Mouse (Mus musculus): Measurements from ENCODE around the gene Zfp553. TPM values are rescaled to one million over a fixed set of nuclear protein-coding genes. Genes with fewer than 3 reads are reported as not detected.

Gene Zfp553
- polyA plus RNA-seq, 1 experiment from 2014 or later: 25.3 TPM

DNA sequence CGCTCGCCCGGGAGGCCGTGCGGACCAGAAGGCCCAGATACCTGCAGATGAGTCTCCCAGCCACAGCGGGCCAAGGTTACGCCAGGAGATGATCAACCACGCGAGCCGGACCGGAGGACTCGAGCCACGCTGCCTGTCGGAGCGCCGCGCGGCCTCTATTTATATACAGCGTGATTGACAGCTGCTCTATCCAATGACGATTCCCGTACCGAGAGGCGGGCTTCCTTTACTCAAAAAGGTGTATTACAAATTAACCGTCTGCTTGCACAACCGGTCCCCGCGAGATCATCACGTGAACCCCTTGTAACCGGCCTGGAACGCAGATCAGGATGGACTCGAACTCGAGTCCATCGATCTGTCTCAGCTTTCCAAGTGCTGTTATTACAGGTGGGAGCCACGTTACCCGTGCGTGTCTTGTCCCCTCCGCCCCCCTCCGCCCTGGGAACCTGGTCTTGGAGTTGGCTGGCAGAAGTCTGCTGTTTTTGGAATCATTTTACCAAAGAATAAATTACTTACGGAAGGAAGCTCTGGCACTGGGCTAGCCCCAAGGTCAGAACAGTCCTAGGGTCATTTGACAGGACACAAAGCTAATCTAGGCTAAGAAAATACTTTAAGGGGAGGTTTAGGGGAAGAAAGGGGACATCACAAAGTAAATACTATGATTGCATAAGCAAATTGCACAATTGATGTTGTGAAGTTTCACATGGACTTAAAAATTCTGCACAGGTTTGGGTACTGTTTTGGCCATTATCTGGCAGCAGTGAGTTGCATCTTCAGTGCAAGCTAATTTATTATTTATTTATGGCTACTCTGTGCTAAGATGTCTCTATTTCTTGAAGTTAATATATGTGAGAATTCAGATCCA is 41.3 kb downstream of the Zfp553 start, which contains the start of gene Sephs2:
Sephs2 (minus strand) TSS at position 131 of the 865 bp plus-strand sequence.
- H3K4me1 ChIP-seq (replicated peaks): peaks cover 12% of the 10 kb centered on the region
- no peaks in the 10 kb centered on the region for H3K27me3 ChIP-seq (replicated peaks)
- H3K27ac ChIP-seq (ENCODE audit: poor library complexity, severe bottlenecking): peak within 1 kb of the TSS; percentile 74
- peak; percentile 93 for ATAC-seq (ENCODE audit: insufficient number of reproducible peaks, low FRiP score)
- H3K9me3 ChIP-seq (replicated peaks): 0 out of 2 replicates have a peak, but pooled peaks cover under 1% of the 10 kb centered on the region
- H3K4me2 ChIP-seq: peak within 1 kb of the TSS; percentile 74
- H3K36me3 ChIP-seq: peaks cover 28% of the 10 kb centered on the region
- H3K4me3 ChIP-seq: peak within 1 kb of the TSS; percentile 79
- H3K9ac ChIP-seq: peak within 1 kb of the TSS; percentile 92
- WGBS: 3% methylated on average over 39 of the region's 39 CpGs

DNA sequence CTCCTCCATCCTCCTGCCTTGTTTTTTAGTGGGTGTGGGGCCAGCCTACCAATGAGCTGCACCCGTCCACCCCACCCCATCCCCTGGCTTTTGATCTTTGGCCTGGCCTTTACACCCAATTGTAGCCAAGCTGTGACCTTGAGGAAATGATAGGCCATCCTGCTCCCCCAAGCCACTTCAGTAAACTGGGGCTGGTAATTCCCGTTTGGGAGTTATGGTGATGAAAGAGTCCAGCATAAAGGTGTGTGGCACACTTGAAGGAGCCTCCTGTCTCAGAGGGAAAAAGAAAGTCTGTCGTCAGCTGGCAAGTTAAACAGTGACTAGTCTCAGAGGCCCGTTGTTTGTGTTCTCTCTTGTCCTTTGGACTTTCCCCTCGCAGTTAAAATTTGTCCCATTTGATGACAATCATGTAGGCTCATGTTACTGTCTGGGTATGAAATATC is 43.7 kb downstream of the Zfp553 start:
- H3K9ac ChIP-seq: no peak overlapping the region
- H3K4me1 ChIP-seq (replicated peaks): peaks cover 22% of the 10 kb centered on the region
- no peaks in the 10 kb centered on the region for H3K9me3 ChIP-seq (replicated peaks)
- H3K4me2 ChIP-seq: no peak overlapping the region
- no peak overlapping the region for H3K4me3 ChIP-seq
- H3K27ac ChIP-seq (ENCODE audit: poor library complexity, severe bottlenecking): no peak overlapping the region
- H3K36me3 ChIP-seq: peaks cover 8% of the 10 kb centered on the region
- ATAC-seq (ENCODE audit: insufficient number of reproducible peaks, low FRiP score): no peak
- H3K27me3 ChIP-seq (replicated peaks): no peaks in the 10 kb centered on the region
- 71% methylated on average over 5 of the region's 5 CpGs for WGBS

DNA sequence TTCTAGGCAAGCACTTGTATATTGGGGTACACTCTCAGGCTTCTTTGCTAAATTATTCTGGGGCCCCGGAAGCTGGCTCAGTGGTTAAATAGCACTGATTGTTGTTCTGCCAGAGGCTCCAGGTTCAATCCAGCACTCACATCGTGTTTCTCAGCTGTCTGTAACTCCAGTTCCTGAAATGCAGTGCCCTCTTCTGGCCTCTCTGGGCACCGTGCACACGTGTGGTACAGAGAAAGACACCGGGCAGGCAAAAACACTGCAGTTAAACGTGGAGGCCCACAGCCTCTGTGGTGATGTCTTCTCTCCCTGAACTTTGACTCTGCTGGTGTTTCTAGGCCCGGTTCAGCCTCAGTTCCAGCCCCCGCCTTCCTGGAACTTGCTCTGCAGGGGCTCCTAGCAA is 45.5 kb downstream of the Zfp553 start:
- Histone ChIP-seq H3K27ac (ENCODE audit: poor library complexity, severe bottlenecking) (no peak overlapping the region), H3K4me3 (no peak overlapping the region), H3K27me3 (replicated peaks) (no peaks in the 10 kb centered on the region), H3K4me1 (replicated peaks) (peaks cover 11% of the 10 kb centered on the region; the same call in 1 of the 2 replicates), H3K36me3 (no peaks in the 10 kb centered on the region), H3K4me2 (no peak overlapping the region), H3K9ac (no peak overlapping the region), H3K9me3 (replicated peaks) (no peaks in the 10 kb centered on the region)
- no peak for ATAC-seq (ENCODE audit: insufficient number of reproducible peaks, low FRiP score)
- 22% methylated on average over 8 of the region's 8 CpGs for WGBS

GRCm38 (mm10) chr7:127280092-127280491 is 47.2 kb downstream of the Zfp553 start:
- no peak overlapping the region for H3K27ac ChIP-seq (ENCODE audit: poor library complexity, severe bottlenecking)
- no peak overlapping the region for H3K4me2 ChIP-seq
- H3K9ac ChIP-seq: no peak overlapping the region
- no peak overlapping the region for H3K4me3 ChIP-seq
- ATAC-seq (ENCODE audit: insufficient number of reproducible peaks, low FRiP score): no peak
- H3K4me1 ChIP-seq (replicated peaks): peaks cover 10% of the 10 kb centered on the region; the same call in 1 of the 2 replicates
- WGBS: 45% methylated on average over 3 of the region's 3 CpGs
- no peaks in the 10 kb centered on the region for H3K9me3 ChIP-seq (replicated peaks)
- H3K36me3 ChIP-seq: no peaks in the 10 kb centered on the region
- no peaks in the 10 kb centered on the region for H3K27me3 ChIP-seq (replicated peaks)

DNA sequence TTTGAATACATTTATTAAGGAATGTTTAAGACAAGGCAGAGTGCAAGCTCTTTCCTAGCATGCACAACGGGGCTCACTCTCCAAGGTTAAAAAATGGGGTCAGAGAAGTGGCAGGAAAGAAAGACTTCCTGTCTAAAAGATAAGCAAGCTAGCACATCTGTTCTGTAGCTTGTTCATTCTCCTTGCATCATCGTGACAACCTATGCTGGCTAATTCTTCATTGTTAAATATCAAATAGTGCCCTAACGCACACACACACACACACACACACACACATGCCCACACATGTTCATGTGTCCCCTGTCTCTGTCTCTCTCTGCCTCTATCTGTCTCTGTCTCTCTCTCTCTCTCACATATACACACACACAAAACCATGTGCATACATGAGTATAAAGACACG is 48.3 kb downstream of the Zfp553 start:
- Histone ChIP-seq H3K9me3 (replicated peaks) (no peaks in the 10 kb centered on the region), H3K27me3 (replicated peaks) (no peaks in the 10 kb centered on the region), H3K27ac (ENCODE audit: poor library complexity, severe bottlenecking) (peak overlapping the region; percentile 4; the same call in 1 of the 2 replicates), H3K4me1 (replicated peaks) (peaks cover 10% of the 10 kb centered on the region; the same call in 1 of the 2 replicates), H3K4me2 (no peak overlapping the region), H3K4me3 (no peak overlapping the region), H3K9ac (no peak overlapping the region), H3K36me3 (no peaks in the 10 kb centered on the region)
- WGBS: 41% methylated on average over 4 of the region's 4 CpGs
- no peak for ATAC-seq (ENCODE audit: insufficient number of reproducible peaks, low FRiP score)

DNA sequence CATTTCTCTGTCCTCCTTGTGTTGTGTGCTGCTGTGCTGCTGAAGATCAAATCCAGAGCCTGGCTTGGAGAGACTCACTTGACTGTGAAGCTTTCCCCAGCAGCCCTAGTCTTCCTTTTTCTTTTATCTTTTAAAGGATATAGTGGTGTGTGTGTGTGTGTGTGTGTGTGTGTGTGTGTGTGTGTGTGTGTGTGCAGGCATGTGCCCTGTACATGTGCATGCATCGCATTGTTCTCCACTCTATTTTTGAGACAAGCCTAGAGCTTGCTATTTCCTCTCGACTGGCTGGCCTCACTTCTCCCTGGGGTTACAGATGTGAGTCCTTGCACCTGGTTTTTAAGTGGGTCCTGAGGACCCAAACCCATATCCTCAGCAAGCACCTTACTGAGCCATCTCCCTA is 49.3 kb downstream of the Zfp553 start:
- Histone ChIP-seq H3K4me3 (no peak overlapping the region), H3K9me3 (replicated peaks) (peaks cover 7% of the 10 kb centered on the region; the same call in 1 of the 2 replicates), H3K4me2 (no peak overlapping the region), H3K36me3 (no peaks in the 10 kb centered on the region), H3K4me1 (replicated peaks) (peaks cover 10% of the 10 kb centered on the region; the same call in 1 of the 2 replicates), H3K27ac (ENCODE audit: poor library complexity, severe bottlenecking) (no peak overlapping the region), H3K9ac (no peak overlapping the region), H3K27me3 (replicated peaks) (no peaks in the 10 kb centered on the region)
- ATAC-seq (ENCODE audit: insufficient number of reproducible peaks, low FRiP score): no peak
- WGBS: 86% methylated on average over 2 of the region's 2 CpGs

DNA sequence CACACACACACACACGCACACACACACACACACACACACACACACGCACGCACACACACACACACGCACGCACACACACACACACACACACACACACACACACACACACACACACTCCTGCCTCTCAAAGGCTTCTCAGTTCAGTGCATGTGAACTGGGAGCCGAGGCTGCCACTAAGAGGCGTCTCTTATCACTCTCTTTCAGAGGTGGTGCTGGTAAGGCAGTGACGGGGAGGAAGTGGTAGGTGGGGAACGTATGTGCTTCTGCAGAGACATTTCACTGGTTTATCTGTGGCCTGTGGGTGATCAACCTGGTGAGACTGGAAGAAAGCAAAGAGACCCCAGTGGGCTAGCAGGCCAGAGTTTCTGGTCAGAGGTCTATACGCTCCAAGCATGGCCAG is 52.3 kb downstream of the Zfp553 start:
- no peak for ATAC-seq (ENCODE audit: insufficient number of reproducible peaks, low FRiP score)
- 0 out of 2 replicates have a peak, but pooled peaks cover 3% of the 10 kb centered on the region for H3K4me1 ChIP-seq (replicated peaks)
- no peak overlapping the region for H3K4me2 ChIP-seq
- no peaks in the 10 kb centered on the region for H3K36me3 ChIP-seq
- no peak overlapping the region for H3K27ac ChIP-seq (ENCODE audit: poor library complexity, severe bottlenecking)
- no peak overlapping the region for H3K9ac ChIP-seq
- WGBS: 33% methylated on average over 6 of the region's 10 CpGs
- H3K27me3 ChIP-seq (replicated peaks): no peaks in the 10 kb centered on the region
- H3K4me3 ChIP-seq: no peak overlapping the region
- peaks cover 20% of the 10 kb centered on the region for H3K9me3 ChIP-seq (replicated peaks)

Other genes starting within 250 kb of the Zfp553 start
- 12.0 TPM in 2 replicates for gene Mvp, start 218.4 kb upstream of the Zfp553 start, polyA plus RNA-seq (2016; fragmentation: Nextera tagmentation; extraction: Ambion mirVana)
- not detected in 2 replicates for gene Pagr1b, start 216.6 kb upstream of the Zfp553 start, polyA plus RNA-seq (2016; fragmentation: Nextera tagmentation; extraction: Ambion mirVana)
- gene Pagr1a, start 215.7 kb upstream of the Zfp553 start, polyA plus RNA-seq (2016; fragmentation: Nextera tagmentation; extraction: Ambion mirVana): 19.3 and 31.4 TPM in 2 replicates
- 50.8 and 60.9 TPM in 2 replicates for gene Gm42742, start 212.0 kb upstream of the Zfp553 start, polyA plus RNA-seq (2016; fragmentation: Nextera tagmentation; extraction: Ambion mirVana)
- 1.9 and 3.3 TPM in 2 replicates for gene Prrt2, start 211.8 kb upstream of the Zfp553 start, polyA plus RNA-seq (2016; fragmentation: Nextera tagmentation; extraction: Ambion mirVana)
- 59.8 and 60.4 TPM in 2 replicates for gene Maz, start 206.0 kb upstream of the Zfp553 start, polyA plus RNA-seq (2016; fragmentation: Nextera tagmentation; extraction: Ambion mirVana)
- 80.9 and 85.5 TPM in 2 replicates for gene Kif22, start 190.6 kb upstream of the Zfp553 start, polyA plus RNA-seq (2016; fragmentation: Nextera tagmentation; extraction: Ambion mirVana)
- not detected in 2 replicates for gene Zg16, start 145.7 kb upstream of the Zfp553 start, polyA plus RNA-seq (2016; fragmentation: Nextera tagmentation; extraction: Ambion mirVana)
- gene AI467606, start 141.7 kb upstream of the Zfp553 start, polyA plus RNA-seq (2016; fragmentation: Nextera tagmentation; extraction: Ambion mirVana): 0.54 and 1.3 TPM in 2 replicates
- gene Qprt, start 110.8 kb upstream of the Zfp553 start, polyA plus RNA-seq (2016; fragmentation: Nextera tagmentation; extraction: Ambion mirVana): 5.7 and 6.1 TPM in 2 replicates
- gene Spn, start 95.2 kb upstream of the Zfp553 start, polyA plus RNA-seq (2016; fragmentation: Nextera tagmentation; extraction: Ambion mirVana): 0.17 and 0.31 TPM in 2 replicates
- 50.5 and 51.5 TPM in 2 replicates for gene Cd2bp2, start 37.0 kb upstream of the Zfp553 start, polyA plus RNA-seq (2016; fragmentation: Nextera tagmentation; extraction: Ambion mirVana)
- 29.2 and 32.3 TPM in 2 replicates for gene Tbc1d10b, start 24.6 kb upstream of the Zfp553 start, polyA plus RNA-seq (2016; fragmentation: Nextera tagmentation; extraction: Ambion mirVana)
- 17.8 and 20.0 TPM in 2 replicates for gene Mylpf, start 24.2 kb upstream of the Zfp553 start, polyA plus RNA-seq (2016; fragmentation: Nextera tagmentation; extraction: Ambion mirVana)
- gene Sept1, start 69 bp downstream of the Zfp553 start, polyA plus RNA-seq (2016; fragmentation: Nextera tagmentation; extraction: Ambion mirVana): 22.1 and 28.2 TPM in 2 replicates
- 32.7 and 34.4 TPM in 2 replicates for gene Zfp771, start 11.2 kb downstream of the Zfp553 start, polyA plus RNA-seq (2016; fragmentation: Nextera tagmentation; extraction: Ambion mirVana)
- 162 and 163 TPM in 2 replicates for gene Dctpp1, start 27.6 kb downstream of the Zfp553 start, polyA plus RNA-seq (2016; fragmentation: Nextera tagmentation; extraction: Ambion mirVana)
- gene Sephs2, start 41.0 kb downstream of the Zfp553 start, polyA plus RNA-seq (2016; fragmentation: Nextera tagmentation; extraction: Ambion mirVana): 86.4 and 87.2 TPM in 2 replicates
- gene Itgal, start 63.2 kb downstream of the Zfp553 start, polyA plus RNA-seq (2016; fragmentation: Nextera tagmentation; extraction: Ambion mirVana): 1.0 and 1.1 TPM in 2 replicates
- 19.1 and 19.8 TPM in 2 replicates for gene Zfp768, start 112.5 kb downstream of the Zfp553 start, polyA plus RNA-seq (2016; fragmentation: Nextera tagmentation; extraction: Ambion mirVana)
- 4.6 and 5.1 TPM in 2 replicates for gene Zfp747, start 143.0 kb downstream of the Zfp553 start, polyA plus RNA-seq (2016; fragmentation: Nextera tagmentation; extraction: Ambion mirVana)
- 3.4 and 3.9 TPM in 2 replicates for gene 9130019O22Rik, start 154.1 kb downstream of the Zfp553 start, polyA plus RNA-seq (2016; fragmentation: Nextera tagmentation; extraction: Ambion mirVana)
- gene E430018J23Rik, start 160.6 kb downstream of the Zfp553 start, polyA plus RNA-seq (2016; fragmentation: Nextera tagmentation; extraction: Ambion mirVana): 4.5 and 5.1 TPM in 2 replicates
- 4.6 and 5.3 TPM in 2 replicates for gene Zfp764, start 173.8 kb downstream of the Zfp553 start, polyA plus RNA-seq (2016; fragmentation: Nextera tagmentation; extraction: Ambion mirVana)
- 15.4 and 16.7 TPM in 2 replicates for gene Zfp688, start 189.0 kb downstream of the Zfp553 start, polyA plus RNA-seq (2016; fragmentation: Nextera tagmentation; extraction: Ambion mirVana)
- 5.4 and 6.0 TPM in 2 replicates for gene Zfp689, start 216.1 kb downstream of the Zfp553 start, polyA plus RNA-seq (2016; fragmentation: Nextera tagmentation; extraction: Ambion mirVana)
- 33.8 and 35.2 TPM in 2 replicates for gene Prr14, start 226.6 kb downstream of the Zfp553 start, polyA plus RNA-seq (2016; fragmentation: Nextera tagmentation; extraction: Ambion mirVana)
- gene Fbrs, start 246.1 kb downstream of the Zfp553 start, polyA plus RNA-seq (2016; fragmentation: Nextera tagmentation; extraction: Ambion mirVana): 8.4 and 9.9 TPM in 2 replicates

Data from heart, embryonic 12.5 days (tissue).